Comparison of ENCODE assay signal across 30 mouse cellular contexts in genomic region chr2:157674906-157675305, GRCm38 (mm10).
A peak's percentile ranks its signal among the peaks of the same experiment; 100 is the strongest.
DNase-seq lines count a peak whose midpoint lies in the region; ATAC-seq and TF ChIP-seq lines count a peak whose summit lies in the region.
"Had no signal": no experiment of that assay in that cellular context is flagged by ENCODE, and none has a peak within 500 bp of the region (broad histone marks: within the 10 kb centered on the region; RNA-seq: fewer than 3 reads in every experiment).

No protein-coding gene starts in this region.

- no peak for DNase-seq in limb, embryonic 10.5 days (ENCODE audit: low spot score)
- no peak for DNase-seq in hindbrain, embryonic 11.5 days (ENCODE audit: low spot score)
- peak; percentile 25 for DNase-seq in hindbrain, postnatal 0 days (ENCODE audit: low spot score)
- DNase-seq in stomach, postnatal 0 days (ENCODE audit: low spot score): no peak
- no peak for DNase-seq in left cerebral cortex, adult 11 months (ENCODE audit: low spot score)
- DNase-seq in gastrocnemius, adult 8-10 months (ENCODE audit: low spot score in 2 of 2): no peak
- DNase-seq: adrenal gland, adult 2 months; adrenal gland, postnatal 36 days; cerebellum, adult 18-20 months; cerebellum, postnatal 14 days; forebrain, postnatal 0 days; gastrocnemius, postnatal 10 days; heart, postnatal 14 days; kidney, adult 2 months; kidney, postnatal 4 days; layer of hippocampus, postnatal 36 days; liver, postnatal 0 days; lung, postnatal 36 days; retina, postnatal 1 day; right cerebral cortex, postnatal 14 days; thymus, postnatal 14 days had no signal

- no peak for TF ChIP-seq CTCF in hindbrain, postnatal 0 days (IDR thresholded peaks at IDR 0.05; ENCODE audit: low read depth)
- no peak for TF ChIP-seq CTCF in stomach, postnatal 0 days (IDR thresholded peaks at IDR 0.05; ENCODE audit: low read depth)

- no peak for ATAC-seq in limb, embryonic 12.5 days (ENCODE audit: insufficient number of reproducible peaks, insufficient read depth, low FRiP score, low TSS enrichment, low read depth)
- 0 out of 2 replicates have a peak, but pooled peaks have one; percentile 17 for ATAC-seq in hindbrain, embryonic 11.5 days (ENCODE audit: low FRiP score)
- no peak for ATAC-seq in hindbrain, postnatal 0 days
- no peak for ATAC-seq in stomach, postnatal 0 days (ENCODE audit: low FRiP score, low TSS enrichment)
- ATAC-seq in megakaryocyte, adult 5-6 weeks (ENCODE audit: poor library complexity, severe bottlenecking): no peak
- ATAC-seq: activated CD4-positive, CD25-positive, alpha-beta regulatory T cell, adult 4 months; forebrain, postnatal 0 days; intestine, embryonic 15.5 days; liver, embryonic 12.5 days; liver, postnatal 0 days; midbrain, embryonic 13.5 days had no signal

- H3K27ac ChIP-seq in limb, embryonic 12.5 days: no peak overlapping the region
- no peak overlapping the region for H3K27ac ChIP-seq in limb, embryonic 10.5 days
- peak overlapping the region; percentile 51 for H3K27ac ChIP-seq in hindbrain, embryonic 11.5 days (ENCODE audit: low read depth, low read length)
- no peak overlapping the region for H3K27ac ChIP-seq in hindbrain, postnatal 0 days
- H3K27ac ChIP-seq in stomach, postnatal 0 days (replicated peaks): no peak overlapping the region
- H3K27ac ChIP-seq: intestine, embryonic 15.5 days; liver, embryonic 12.5 days; midbrain, embryonic 13.5 days; stomach, embryonic 15.5 days had no signal

- WGBS in limb, embryonic 12.5 days: 42% methylated on average over 19 of the region's 19 CpGs
- 63% methylated on average over 19 of the region's 19 CpGs for WGBS in limb, embryonic 10.5 days
- 67% methylated on average over 18 of the region's 19 CpGs for WGBS in hindbrain, embryonic 11.5 days
- 67% methylated on average over 19 of the region's 19 CpGs for WGBS in hindbrain, postnatal 0 days
- WGBS in stomach, postnatal 0 days: 34% methylated on average over 19 of the region's 19 CpGs

- H3K4me3 ChIP-seq in limb, embryonic 12.5 days (replicated peaks): no peak overlapping the region
- no peak overlapping the region for H3K4me3 ChIP-seq in limb, embryonic 10.5 days
- no peak overlapping the region for H3K4me3 ChIP-seq in hindbrain, embryonic 11.5 days (ENCODE audit: low read depth, low read length)
- H3K4me3 ChIP-seq in hindbrain, postnatal 0 days (ENCODE audit: low read length): no peak overlapping the region
- no peak overlapping the region for H3K4me3 ChIP-seq in stomach, postnatal 0 days (ENCODE audit: low read depth, low read length)
- H3K4me3 ChIP-seq: erythroblast, embryonic 14.5 days; hindbrain, embryonic 15.5 days; intestine, embryonic 15.5 days; liver, embryonic 12.5 days; midbrain, embryonic 13.5 days; stomach, embryonic 15.5 days had no signal

- H3K9me3 ChIP-seq in limb, embryonic 12.5 days: no peaks in the 10 kb centered on the region
- no peaks in the 10 kb centered on the region for H3K9me3 ChIP-seq in limb, embryonic 10.5 days (replicated peaks)
- H3K9me3 ChIP-seq in hindbrain, embryonic 11.5 days (ENCODE audit: control insufficient read depth, low read length): no peaks in the 10 kb centered on the region
- H3K9me3 ChIP-seq in hindbrain, postnatal 0 days (ENCODE audit: low read length): no peaks in the 10 kb centered on the region
- H3K9me3 ChIP-seq in stomach, postnatal 0 days (ENCODE audit: control insufficient read depth, low read length): no peaks in the 10 kb centered on the region
- H3K9me3 ChIP-seq: hindbrain, embryonic 15.5 days; intestine, embryonic 15.5 days; liver, embryonic 12.5 days; midbrain, embryonic 13.5 days; stomach, embryonic 15.5 days had no signal

- no peak for TF ChIP-seq EP300 in stomach, postnatal 0 days (optimal IDR thresholded peaks at IDR 0.05)

- no peak overlapping the region for H3K4me2 ChIP-seq in limb, embryonic 12.5 days
- H3K4me2 ChIP-seq in hindbrain, embryonic 11.5 days (replicated peaks; ENCODE audit: low read depth, low read length): no peak overlapping the region
- H3K4me2 ChIP-seq in hindbrain, postnatal 0 days (ENCODE audit: low read depth, low read length): no peak overlapping the region
- no peak overlapping the region for H3K4me2 ChIP-seq in stomach, postnatal 0 days (replicated peaks; ENCODE audit: low read depth)
- H3K4me2 ChIP-seq: hindbrain, embryonic 15.5 days; intestine, embryonic 15.5 days; liver, embryonic 12.5 days; midbrain, embryonic 13.5 days; stomach, embryonic 15.5 days had no signal

- peaks cover 9% of the 10 kb centered on the region; the same call in 1 of the 2 replicates for H3K4me1 ChIP-seq in limb, embryonic 12.5 days (replicated peaks)
- H3K4me1 ChIP-seq in limb, embryonic 10.5 days: peaks cover 32% of the 10 kb centered on the region
- no peaks in the 10 kb centered on the region for H3K4me1 ChIP-seq in hindbrain, embryonic 11.5 days (replicated peaks; ENCODE audit: control insufficient read depth, insufficient read depth, low read length)
- H3K4me1 ChIP-seq in hindbrain, postnatal 0 days (ENCODE audit: insufficient read depth, low read length): no peaks in the 10 kb centered on the region
- H3K4me1 ChIP-seq in stomach, postnatal 0 days (replicated peaks; ENCODE audit: control insufficient read depth, insufficient read depth): no peaks in the 10 kb centered on the region
- H3K4me1 ChIP-seq: intestine, embryonic 15.5 days; midbrain, embryonic 13.5 days; stomach, embryonic 15.5 days had no signal

- 0 out of 2 replicates have a peak overlapping the region, but pooled peaks have one; percentile 8 for H3K9ac ChIP-seq in limb, embryonic 12.5 days (replicated peaks)
- H3K9ac ChIP-seq in hindbrain, embryonic 11.5 days (ENCODE audit: low read depth, low read length): no peak overlapping the region
- no peak overlapping the region for H3K9ac ChIP-seq in hindbrain, postnatal 0 days (replicated peaks; ENCODE audit: low read length)
- no peak overlapping the region for H3K9ac ChIP-seq in stomach, postnatal 0 days (ENCODE audit: low read length)
- H3K9ac ChIP-seq: forebrain, postnatal 0 days; hindbrain, embryonic 15.5 days; intestine, embryonic 15.5 days; liver, embryonic 12.5 days; liver, postnatal 0 days; midbrain, embryonic 13.5 days; stomach, embryonic 15.5 days had no signal

- H3K27me3 ChIP-seq in limb, embryonic 12.5 days: 0 out of 2 replicates have a peak, but pooled peaks cover 3% of the 10 kb centered on the region
- peaks cover 6% of the 10 kb centered on the region for H3K27me3 ChIP-seq in limb, embryonic 10.5 days (ENCODE audit: low read depth, poor library complexity, severe bottlenecking)
- no peaks in the 10 kb centered on the region for H3K27me3 ChIP-seq in hindbrain, embryonic 11.5 days (ENCODE audit: control insufficient read depth, insufficient read depth, low read length)
- no peaks in the 10 kb centered on the region for H3K27me3 ChIP-seq in hindbrain, postnatal 0 days (ENCODE audit: insufficient read depth, low read length)
- no peaks in the 10 kb centered on the region for H3K27me3 ChIP-seq in stomach, postnatal 0 days (ENCODE audit: control insufficient read depth, insufficient read depth, low read length)
- H3K27me3 ChIP-seq: hindbrain, embryonic 15.5 days; intestine, embryonic 15.5 days; liver, embryonic 12.5 days; midbrain, embryonic 13.5 days; stomach, embryonic 15.5 days had no signal

- H3K36me3 ChIP-seq in limb, embryonic 12.5 days: no peaks in the 10 kb centered on the region
- H3K36me3 ChIP-seq in limb, embryonic 10.5 days: no peaks in the 10 kb centered on the region
- no peaks in the 10 kb centered on the region for H3K36me3 ChIP-seq in hindbrain, embryonic 11.5 days (ENCODE audit: control insufficient read depth, insufficient read depth, low read length)
- H3K36me3 ChIP-seq in hindbrain, postnatal 0 days (ENCODE audit: insufficient read depth, low read length): no peaks in the 10 kb centered on the region
- no peaks in the 10 kb centered on the region for H3K36me3 ChIP-seq in stomach, postnatal 0 days (ENCODE audit: control insufficient read depth, insufficient read depth, low read length)
- H3K36me3 ChIP-seq: hindbrain, embryonic 15.5 days; intestine, embryonic 15.5 days; liver, embryonic 12.5 days; midbrain, embryonic 13.5 days; stomach, embryonic 15.5 days had no signal
